Mouse (Mus musculus) limb, embryonic 14.5 days (tissue): ENCODE data around the gene Cryba2. TPM values are rescaled to one million over a fixed set of nuclear protein-coding genes. Genes with fewer than 3 reads are reported as not detected.

Source experiments
- ATAC-seq: fragments of 200-750 bp; cut with Nextera tagmentation; 2 replicates; pipeline ENCODE4 v1.8.0; 2017; ENCODE audit warnings: low read depth, moderate number of reproducible peaks, moderate TSS enrichment; ENCODE audit not compliant: low FRiP score
- DNase-seq: peaks from one replicate; pipeline ENCODE4 v3.0.0-alpha.2; 2015; ENCODE audit warnings: low spot score
- H3K27ac ChIP-seq: fragments of 300-500 bp; sonication (generic); replicated peaks from 2 replicates; pipeline ENCODE4 v1.5.1; 2014; ENCODE audit warnings: low read depth, mild to moderate bottlenecking, low read length, moderate library complexity, mixed read lengths
- H3K27me3 ChIP-seq: fragments of 300-500 bp; sonication (generic); 2 replicates; pipeline ENCODE4 v1.6.1; 2014; ENCODE audit warnings: low read length, mixed read lengths; ENCODE audit not compliant: control insufficient read depth, insufficient read depth
- H3K36me3 ChIP-seq: fragments of 300-500 bp; sonication (generic); 2 replicates; pipeline ENCODE4 v1.6.1; 2014; ENCODE audit warnings: mild to moderate bottlenecking, low read length, moderate library complexity, mixed read lengths; ENCODE audit not compliant: control insufficient read depth, insufficient read depth
- H3K4me1 ChIP-seq: fragments of 300-500 bp; sonication (generic); 2 replicates; pipeline ENCODE4 v1.6.1; 2014; ENCODE audit warnings: antibody characterized with exemption, low read length, mixed read lengths; ENCODE audit not compliant: control insufficient read depth, insufficient read depth
- H3K4me2 ChIP-seq: fragments of 300-500 bp; sonication (generic); replicated peaks from 2 replicates; pipeline ENCODE4 v1.6.1; 2014; ENCODE audit warnings: low read depth, mild to moderate bottlenecking, low read length, moderate library complexity; ENCODE audit not compliant: severe bottlenecking
- H3K4me3 ChIP-seq: fragments of 300-500 bp; sonication (generic); replicated peaks from 2 replicates; pipeline ENCODE4 v1.5.1; 2014; ENCODE audit warnings: low read length
- H3K9ac ChIP-seq: fragments of 300-500 bp; sonication (generic); 2 replicates; pipeline ENCODE4 v1.6.1; 2014; ENCODE audit warnings: mild to moderate bottlenecking, low read depth, low read length, moderate library complexity; ENCODE audit not compliant: severe bottlenecking
- H3K9me3 ChIP-seq: fragments of 300-500 bp; sonication (generic); 2 replicates; pipeline ENCODE4 v1.6.1; 2016; ENCODE audit warnings: low read length; ENCODE audit not compliant: control insufficient read depth
- POLR2A ChIP-seq: fragments of 200-500 bp; IDR thresholded peaks from 2 replicates; pipeline ENCODE4 v1.8.0; 2012; ENCODE audit warnings: inconsistent platforms, mild to moderate bottlenecking, moderate library complexity, borderline replicate concordance; ENCODE audit not compliant: insufficient read depth, insufficient read length; ENCODE audit errors: extremely low read depth
- WGBS: fragments of 180-500 bp; shearing (Covaris S2); extraction: QIAGEN DNeasy Blood & Tissue Kit; methylation state at CpG from one replicate; pipeline ENCODE4 v1.1.7; 2014; 5-methylcytosine and 5-hydroxymethylcytosine counted together
- polyA plus RNA-seq, 2 experiments: library from polyadenylated mRNA; depleted of rRNA in 1 of 2; stranded (reverse) in 1 of 2; unstranded in 1 of 2; fragments of >200 nt; fragmentation: Nextera tagmentation in 1 of 2; extraction: Ambion mirVana in 1 of 2; gene quantifications; 2 replicates each; pipeline versions ENCODE4 v1.2.1 to v1.2.3; 2012 to 2014

Gene Cryba2
- polyA plus RNA-seq, 2 experiments, result not detected

DNA sequence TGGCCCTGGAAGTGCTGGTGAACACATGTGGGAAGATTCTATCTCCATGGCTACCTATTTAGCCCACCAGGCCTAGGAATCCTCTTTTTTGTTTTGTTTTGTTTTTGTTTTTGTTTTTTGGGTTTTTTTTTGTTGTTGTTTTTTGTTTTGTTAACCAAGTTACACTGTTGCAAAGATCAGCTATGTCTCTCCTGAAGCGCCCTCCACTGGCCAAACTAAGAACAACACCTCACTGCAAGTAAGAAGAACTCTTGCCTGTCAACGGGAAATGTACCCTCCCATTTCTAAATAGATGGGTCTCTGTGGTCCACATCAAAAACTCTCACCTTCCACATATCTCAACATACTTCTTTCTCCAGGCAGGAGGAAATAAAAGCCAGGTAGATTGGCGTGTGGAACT, 8.7 kb upstream of the Cryba2 start:
- DNase-seq, result no peak
- no peak overlapping the region for H3K9ac ChIP-seq
- ATAC-seq, result no peak
- no peak overlapping the region for H3K4me3 ChIP-seq
- 7% methylated on average over 3 of the region's 3 CpGs for WGBS
- TF ChIP-seq POLR2A, result no peak
- peaks cover 47% of the 10 kb centered on the region for H3K27me3 ChIP-seq
- H3K9me3 ChIP-seq, result no peaks in the 10 kb centered on the region
- H3K4me2 ChIP-seq, result no peak overlapping the region
- 0 out of 2 replicates have a peak, but pooled peaks cover 9% of the 10 kb centered on the region for H3K4me1 ChIP-seq
- H3K27ac ChIP-seq, result no peak overlapping the region
- H3K36me3 ChIP-seq, result no peaks in the 10 kb centered on the region

DNA sequence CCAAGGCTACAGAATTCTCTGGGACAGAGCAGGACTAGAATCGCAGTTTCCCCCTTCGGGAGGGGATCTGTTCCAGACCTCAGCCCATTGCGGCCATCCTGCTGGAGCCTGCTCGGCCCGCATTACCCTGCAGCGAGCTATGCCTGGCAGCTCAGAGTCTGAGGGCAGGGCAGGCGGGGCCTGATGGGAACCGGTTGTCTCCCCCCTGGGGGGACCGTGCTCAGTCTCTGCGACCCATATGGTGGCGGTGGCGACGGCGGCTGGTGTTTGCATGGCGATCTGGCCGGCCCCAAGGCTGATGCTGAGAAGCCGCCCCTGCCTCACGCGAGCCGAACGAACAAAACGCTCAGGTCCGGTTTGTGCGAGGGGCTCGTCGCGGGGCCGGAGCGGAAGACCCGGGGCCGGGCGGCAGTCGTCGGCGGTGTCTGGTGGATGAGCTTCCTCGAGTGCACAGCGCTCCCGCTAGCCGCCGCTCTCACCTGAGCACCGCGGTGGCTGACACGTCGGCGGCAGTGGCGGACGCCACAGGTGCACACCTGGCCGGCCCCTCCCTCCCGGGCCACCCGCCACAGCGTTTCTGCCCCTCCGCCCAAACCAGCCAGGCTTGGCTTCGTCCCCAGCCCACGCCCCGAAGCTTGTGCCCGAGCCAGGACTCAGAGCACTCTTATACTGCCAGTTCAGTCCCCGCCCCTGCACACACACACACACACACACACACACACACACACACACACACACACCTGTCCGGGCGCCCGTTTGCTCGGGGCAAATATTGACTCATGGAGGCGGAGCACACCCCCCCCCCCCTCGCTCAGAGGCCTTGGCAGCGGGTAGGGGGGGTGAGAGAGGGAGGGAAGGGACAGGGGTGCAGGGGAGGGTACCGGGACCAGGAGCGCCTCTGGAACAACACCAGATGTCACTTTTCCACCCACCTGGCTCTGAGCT, 7.7 kb upstream of the Cryba2 start:
- ATAC-seq (no peak), DNase-seq (no peak)
- Histone ChIP-seq H3K36me3 (no peaks in the 10 kb centered on the region), H3K9ac (peak overlapping the region; percentile 16; the same call in 1 of the 2 replicates), H3K27ac (no peak overlapping the region), H3K4me3 (peak overlapping the region; percentile 31), H3K9me3 (no peaks in the 10 kb centered on the region), H3K4me2 (peak overlapping the region; percentile 47), H3K27me3 (peaks cover 57% of the 10 kb centered on the region), H3K4me1 (0 out of 2 replicates have a peak, but pooled peaks cover 9% of the 10 kb centered on the region)
- WGBS, result under 1% methylated on average over 50 of the region's 66 CpGs
- TF ChIP-seq POLR2A, result no peak

DNA sequence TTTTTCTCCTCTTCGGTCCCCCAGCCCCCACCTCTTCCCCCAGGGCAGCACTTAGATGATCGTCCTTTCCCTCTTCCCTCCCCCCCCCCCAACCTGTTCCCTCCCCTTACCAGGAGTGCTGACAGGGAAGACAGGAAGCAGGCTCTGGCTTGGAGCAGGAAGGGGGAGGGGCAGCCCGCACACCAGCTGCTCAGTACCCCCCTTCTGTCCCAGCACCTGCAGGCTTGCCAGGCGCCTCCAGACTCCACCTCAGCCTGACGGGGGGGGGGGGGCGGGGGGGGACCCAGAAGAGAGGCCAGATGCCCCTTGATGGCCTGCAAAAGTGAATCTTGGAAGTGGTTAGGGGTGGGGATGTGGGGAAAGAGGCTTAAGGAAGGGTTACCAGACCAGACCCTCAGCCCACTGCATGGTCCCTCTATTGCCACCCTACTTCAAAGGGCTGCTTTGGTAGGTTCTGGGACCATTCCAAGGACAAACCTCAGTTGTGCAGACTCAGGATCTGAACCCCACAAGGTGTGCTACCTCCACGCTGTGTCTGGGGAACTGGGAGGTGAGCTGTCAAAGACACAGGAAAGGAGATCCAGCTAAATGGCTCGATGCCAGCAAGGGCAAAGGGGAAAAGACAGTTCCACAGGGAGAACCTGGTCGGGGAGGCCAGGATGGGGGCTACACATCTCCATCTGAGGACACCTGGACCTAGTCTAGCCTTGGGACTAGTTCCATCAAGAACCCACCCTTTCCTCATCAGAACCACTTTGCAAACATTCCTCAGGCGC, 5.9 kb upstream of the Cryba2 start:
- Histone ChIP-seq H3K4me3 (no peak overlapping the region), H3K4me1 (0 out of 2 replicates have a peak, but pooled peaks cover 9% of the 10 kb centered on the region), H3K4me2 (no peak overlapping the region), H3K36me3 (no peaks in the 10 kb centered on the region), H3K9ac (no peak overlapping the region), H3K9me3 (no peaks in the 10 kb centered on the region), H3K27ac (no peak overlapping the region), H3K27me3 (peaks cover 72% of the 10 kb centered on the region)
- 6% methylated on average over 6 of the region's 10 CpGs for WGBS
- DNase-seq (no peak), ATAC-seq (no peak)
- TF ChIP-seq POLR2A, result no peak

DNA sequence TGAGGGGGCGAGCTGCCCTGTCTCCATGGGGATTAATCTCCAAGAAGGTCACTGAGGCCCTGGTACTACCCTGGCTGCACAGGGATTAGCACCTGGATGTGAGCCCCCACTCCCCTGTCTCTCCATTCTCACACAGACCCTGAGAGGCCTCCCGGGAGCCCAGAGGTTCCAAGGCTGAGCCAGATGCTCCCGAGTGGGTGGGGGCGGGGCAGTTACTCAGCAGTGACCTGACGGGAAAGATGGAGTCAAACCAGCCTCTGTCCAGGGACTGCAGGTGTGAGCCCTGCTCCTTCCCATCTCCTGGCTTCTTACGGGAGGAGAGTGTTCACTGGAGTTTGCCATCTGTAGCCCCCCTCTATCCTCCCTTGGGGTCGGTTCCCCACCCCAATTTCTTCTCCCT, 5.0 kb upstream of the Cryba2 start:
- DNase-seq, result no peak

DNA sequence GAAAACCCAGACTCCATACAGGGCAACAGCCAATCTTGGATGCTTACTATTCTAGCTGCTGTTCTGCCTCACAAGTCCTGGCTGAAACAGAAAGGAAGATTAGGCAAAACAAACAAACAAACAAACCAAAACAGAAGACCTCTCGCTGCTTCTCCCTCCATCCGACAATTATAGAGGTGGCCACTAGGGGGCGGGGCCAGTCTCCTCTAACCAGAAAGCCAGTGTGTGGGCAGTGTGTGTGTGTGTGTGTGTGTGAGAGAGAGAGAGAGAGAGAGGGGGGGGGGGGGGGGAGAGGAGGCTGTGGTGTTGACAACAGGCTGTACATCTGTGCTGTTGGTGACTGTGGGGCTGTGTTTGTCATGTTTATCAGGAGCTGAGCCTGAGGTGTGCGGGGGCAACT, 2.0 kb upstream of the Cryba2 start:
- H3K4me2 ChIP-seq, result no peak overlapping the region
- H3K4me1 ChIP-seq, result no peaks in the 10 kb centered on the region
- DNase-seq (peak; percentile 57), ATAC-seq (no peak)
- no peak overlapping the region for H3K4me3 ChIP-seq
- no peaks in the 10 kb centered on the region for H3K36me3 ChIP-seq
- H3K9me3 ChIP-seq, result no peaks in the 10 kb centered on the region
- H3K27me3 ChIP-seq, result peaks cover 79% of the 10 kb centered on the region
- 20% methylated on average over 4 of the region's 4 CpGs for WGBS
- no peak overlapping the region for H3K9ac ChIP-seq
- H3K27ac ChIP-seq, result no peak overlapping the region
- no peak for TF ChIP-seq POLR2A

More for the DNA sequence above, 5.0 kb upstream of the Cryba2 start:
- H3K36me3 ChIP-seq, result no peaks in the 10 kb centered on the region
- no peak overlapping the region for H3K9ac ChIP-seq
- peaks cover 73% of the 10 kb centered on the region for H3K27me3 ChIP-seq
- H3K27ac ChIP-seq, result no peak overlapping the region
- no peak overlapping the region for H3K4me2 ChIP-seq
- no peak overlapping the region for H3K4me3 ChIP-seq
- WGBS, result 1% methylated on average over 7 of the region's 7 CpGs
- no peak for TF ChIP-seq POLR2A
- ATAC-seq, result no peak
- 0 out of 2 replicates have a peak, but pooled peaks cover 9% of the 10 kb centered on the region for H3K4me1 ChIP-seq
- H3K9me3 ChIP-seq, result no peaks in the 10 kb centered on the region
